Mouse (Mus musculus) embryonic facial prominence, embryonic 11.5 days (tissue): ENCODE data around the gene Tbc1d14. TPM values are rescaled to one million over a fixed set of nuclear protein-coding genes. Genes with fewer than 3 reads are reported as not detected.

Experiments used
- ATAC-seq: fragments of 200-750 bp; cut with Nextera tagmentation; replicated peaks from 2 replicates; pipeline ENCODE4 v1.8.0; 2017; ENCODE audit warnings: low read depth; ENCODE audit not compliant: insufficient number of reproducible peaks, low FRiP score, low TSS enrichment
- DNase-seq: peaks from one replicate; pipeline ENCODE4 v3.0.0-alpha.2; 2015; ENCODE audit warnings: low spot score
- H3K27ac ChIP-seq: fragments of 300-500 bp; sonication (generic); replicated peaks from 2 replicates; pipeline ENCODE4 v1.5.1; 2014; ENCODE audit warnings: mild to moderate bottlenecking, low read depth, low read length, control low read depth
- H3K27me3 ChIP-seq: fragments of 300-500 bp; sonication (generic); 2 replicates; pipeline ENCODE4 v1.6.1; 2014; ENCODE audit warnings: mild to moderate bottlenecking, low read length, moderate library complexity, mixed read lengths; ENCODE audit not compliant: control insufficient read depth, insufficient read depth
- H3K36me3 ChIP-seq: fragments of 300-500 bp; sonication (generic); replicated peaks from 2 replicates; pipeline ENCODE4 v1.6.1; 2014; ENCODE audit warnings: low read depth, mild to moderate bottlenecking, low read length, moderate library complexity, mixed read lengths; ENCODE audit not compliant: control insufficient read depth, insufficient read depth
- H3K4me1 ChIP-seq: fragments of 300-500 bp; sonication (generic); 2 replicates; pipeline ENCODE4 v1.6.1; 2014; ENCODE audit warnings: low read length, mixed read lengths; ENCODE audit not compliant: control insufficient read depth, insufficient read depth
- H3K4me2 ChIP-seq: fragments of 300-500 bp; sonication (generic); 2 replicates; pipeline ENCODE4 v1.6.1; 2014; ENCODE audit warnings: low read depth, mild to moderate bottlenecking, control low read depth, low read length, moderate library complexity
- H3K4me3 ChIP-seq: fragments of 300-500 bp; sonication (generic); 2 replicates; pipeline ENCODE4 v1.5.1; 2014; ENCODE audit warnings: low read depth, low read length, control low read depth
- H3K9ac ChIP-seq: fragments of 300-500 bp; sonication (generic); replicated peaks from 2 replicates; pipeline ENCODE4 v1.6.1; 2014; ENCODE audit warnings: mild to moderate bottlenecking, control low read depth, low read length
- H3K9me3 ChIP-seq: fragments of 300-500 bp; sonication (generic); replicated peaks from 2 replicates; pipeline ENCODE4 v1.6.1; 2016; ENCODE audit warnings: mild to moderate bottlenecking, low read length, inconsistent platforms, mixed read lengths; ENCODE audit not compliant: control insufficient read depth
- WGBS: fragments of 180-500 bp; shearing (Covaris S2); extraction: QIAGEN DNeasy Blood & Tissue Kit; methylation state at CpG from one replicate; pipeline ENCODE4 v1.1.7; 2014; 5-methylcytosine and 5-hydroxymethylcytosine counted together
- polyA plus RNA-seq: library from polyadenylated mRNA; unstranded; fragments of >200 nt; fragmentation: Nextera tagmentation; extraction: Ambion mirVana; gene quantifications from 2 replicates; pipeline ENCODE4 v1.2.1, GENCODE M21; 2014

Tbc1d14 gene
- polyA plus RNA-seq, 1 experiment from 2014 or later: 42.7 TPM

- Histone ChIP-seq H3K4me3 (no peak overlapping the region), H3K4me1 (no peaks in the 10 kb centered on the region), H3K27me3 (peaks cover 3% of the 10 kb centered on the region; the same call in 1 of the 2 replicates), H3K4me2 (no peak overlapping the region), H3K9ac (no peak overlapping the region), H3K27ac (no peak overlapping the region), H3K9me3 (no peaks in the 10 kb centered on the region), H3K36me3 (no peaks in the 10 kb centered on the region; the same call in 1 of the 2 replicates)
- 49% methylated on average over 2 of the region's 2 CpGs for WGBS
- ATAC-seq (no peak), DNase-seq (peak; percentile 47)
These were observed 103.9 kb downstream of the Tbc1d14 start for GRCm38 (mm10) chr5:36489225-36489624.

GRCm38 (mm10) chr5:36485306-36485705 lies 107.8 kb downstream of the Tbc1d14 start:
- Histone ChIP-seq H3K9ac (no peak overlapping the region), H3K4me2 (peak overlapping the region; percentile 84), H3K36me3 (no peaks in the 10 kb centered on the region; the same call in 1 of the 2 replicates), H3K9me3 (no peaks in the 10 kb centered on the region), H3K27ac (no peak overlapping the region), H3K27me3 (peaks cover 3% of the 10 kb centered on the region; the same call in 1 of the 2 replicates), H3K4me1 (no peaks in the 10 kb centered on the region; the same call in none of the 2 replicates), H3K4me3 (no peak overlapping the region)
- WGBS: 39% methylated on average over 19 of the region's 19 CpGs
- DNase-seq (no peak), ATAC-seq (no peak)

- no peaks in the 10 kb centered on the region; the same call in none of the 2 replicates for H3K4me1 ChIP-seq
- no peaks in the 10 kb centered on the region for H3K9me3 ChIP-seq
- H3K4me3 ChIP-seq: peak within 1 kb of the TSS; percentile 85
- peaks cover 3% of the 10 kb centered on the region; the same call in 1 of the 2 replicates for H3K27me3 ChIP-seq
- peak within 1 kb of the TSS; percentile 86 for H3K9ac ChIP-seq
- DNase-seq: peak; percentile 98
- peak within 1 kb of the TSS; percentile 84 for H3K4me2 ChIP-seq
- WGBS: under 1% methylated on average over 73 of the region's 97 CpGs
- peak; percentile 95 for ATAC-seq
- no peak within 1 kb of the TSS for H3K27ac ChIP-seq
- no peaks in the 10 kb centered on the region; the same call in 1 of the 2 replicates for H3K36me3 ChIP-seq
These were observed 108.7 kb downstream of the Tbc1d14 start, which contains the start of the genes Tada2b and Ccdc96 for GRCm38 (mm10) chr5:36484171-36484990. Gene Tada2b (minus strand): TSS chr5:36484285. Gene Ccdc96 (plus strand): TSS chr5:36484588.

GRCm38 (mm10) chr5:36483203-36484101 lies 109.6 kb downstream of the Tbc1d14 start:
- H3K9ac ChIP-seq: peak overlapping the region; percentile 86
- ATAC-seq: peak; percentile 11; the same call in 1 of the 2 replicates
- no peaks in the 10 kb centered on the region; the same call in none of the 2 replicates for H3K4me1 ChIP-seq
- peak overlapping the region; percentile 77 for H3K4me2 ChIP-seq
- 1% methylated on average over 56 of the region's 58 CpGs for WGBS
- H3K36me3 ChIP-seq: no peaks in the 10 kb centered on the region; the same call in 1 of the 2 replicates
- peaks cover 3% of the 10 kb centered on the region; the same call in 1 of the 2 replicates for H3K27me3 ChIP-seq
- peak overlapping the region; percentile 85 for H3K4me3 ChIP-seq
- no peak overlapping the region for H3K27ac ChIP-seq
- H3K9me3 ChIP-seq: no peaks in the 10 kb centered on the region
- no peak for DNase-seq

GRCm38 (mm10) chr5:36481114-36481513 lies 112.0 kb downstream of the Tbc1d14 start:
- Histone ChIP-seq H3K4me2 (no peak overlapping the region), H3K27me3 (peaks cover 3% of the 10 kb centered on the region; the same call in 1 of the 2 replicates), H3K4me1 (no peaks in the 10 kb centered on the region; the same call in none of the 2 replicates), H3K4me3 (no peak overlapping the region), H3K36me3 (no peaks in the 10 kb centered on the region; the same call in 1 of the 2 replicates), H3K9me3 (no peaks in the 10 kb centered on the region), H3K27ac (no peak overlapping the region), H3K9ac (no peak overlapping the region)
- no peak for ATAC-seq
- DNase-seq: no peak
- WGBS: 83% methylated on average over 1 of the region's 1 CpGs

DNA sequence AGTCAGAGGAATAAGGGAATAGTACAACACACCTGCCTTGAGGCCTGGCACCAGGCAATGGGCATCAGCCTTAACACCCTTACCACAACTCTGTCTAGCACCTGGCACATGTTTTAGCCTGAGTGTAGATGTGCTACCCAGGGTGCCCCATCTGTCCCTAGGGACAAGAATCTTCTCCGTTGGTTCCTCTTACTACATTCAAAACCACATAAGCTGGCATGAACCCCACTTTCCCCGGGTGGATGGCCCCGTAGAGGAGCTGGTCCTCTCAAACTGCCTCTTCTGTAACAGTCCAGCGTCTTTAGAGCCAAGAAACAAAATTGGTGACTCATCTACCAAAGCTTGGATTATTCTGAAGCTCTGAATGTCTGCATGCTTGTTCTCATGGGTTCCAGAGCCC lies 112.7 kb downstream of the Tbc1d14 start:
- Histone ChIP-seq H3K4me2 (no peak overlapping the region), H3K27ac (no peak overlapping the region), H3K4me1 (no peaks in the 10 kb centered on the region; the same call in none of the 2 replicates), H3K9me3 (no peaks in the 10 kb centered on the region), H3K27me3 (peaks cover 3% of the 10 kb centered on the region; the same call in 1 of the 2 replicates), H3K9ac (no peak overlapping the region), H3K36me3 (no peaks in the 10 kb centered on the region; the same call in 1 of the 2 replicates), H3K4me3 (no peak overlapping the region)
- DNase-seq: no peak
- WGBS: 91% methylated on average over 4 of the region's 4 CpGs
- no peak for ATAC-seq

DNA sequence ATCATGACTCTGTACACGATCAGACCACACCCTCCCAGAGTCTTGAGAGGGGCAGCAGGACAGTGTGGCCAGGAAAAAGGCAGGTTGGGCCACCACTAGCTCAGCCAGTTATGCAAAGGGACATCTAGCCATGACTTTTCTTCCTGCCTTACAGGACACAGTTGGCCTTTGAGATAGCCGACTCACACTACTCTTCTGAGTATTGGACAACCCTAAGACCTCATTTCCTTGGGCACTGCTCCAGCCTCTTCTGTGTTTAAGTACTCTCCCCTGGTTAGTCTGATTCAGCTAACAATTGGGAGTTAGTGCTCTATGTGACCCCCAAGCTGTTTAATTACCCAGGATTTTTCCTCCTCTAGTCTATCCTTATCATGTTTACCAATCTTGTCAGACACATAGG lies 113.3 kb downstream of the Tbc1d14 start:
- no peak overlapping the region for H3K4me3 ChIP-seq
- no peak for DNase-seq
- H3K4me1 ChIP-seq: no peaks in the 10 kb centered on the region; the same call in none of the 2 replicates
- no peak overlapping the region for H3K4me2 ChIP-seq
- H3K36me3 ChIP-seq: no peaks in the 10 kb centered on the region; the same call in 1 of the 2 replicates
- no peak for ATAC-seq
- 86% methylated on average over 2 of the region's 2 CpGs for WGBS
- H3K9me3 ChIP-seq: no peaks in the 10 kb centered on the region
- no peaks in the 10 kb centered on the region for H3K27me3 ChIP-seq
- no peak overlapping the region for H3K9ac ChIP-seq
- no peak overlapping the region for H3K27ac ChIP-seq
